Mouse (Mus musculus): ENCODE measurements at regions not wholly inside any gene's neighbourhood (a gene's known extent, or its start where the extent isn't known, plus 50 kb on each side); places are given as distances from the start of the nearest gene placed in this dataset.
"Not testable (repeated sequence)": the region's sequence is repeated elsewhere in the genome, so short reads cannot be mapped to it uniquely, and the experiment has no call there.

DNA sequence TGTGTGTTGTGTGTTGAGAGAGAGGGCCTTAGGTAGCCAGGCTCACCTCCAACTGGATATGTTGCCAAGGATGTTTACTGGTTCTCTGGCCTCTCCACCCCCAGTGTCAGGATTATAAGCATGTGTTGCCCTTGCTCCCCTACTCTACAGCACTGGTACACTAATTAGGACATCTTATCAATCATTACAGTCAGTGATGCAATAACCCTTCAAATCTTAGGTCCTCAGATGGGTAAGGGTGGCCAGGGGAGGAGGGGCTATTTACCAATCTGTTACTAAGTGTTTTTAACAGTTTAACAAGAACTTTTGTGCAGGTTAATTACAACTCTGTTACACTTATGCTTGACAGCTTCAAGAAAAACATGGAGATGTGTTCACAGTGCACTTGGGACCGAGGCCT, 80.1 kb upstream of the Cyp2b13 start:
- no peak for DNase-seq (ENCODE audit: low spot score)
- Histone ChIP-seq H3K36me3 (no peaks in the 10 kb centered on the region), H3K27me3 (ENCODE audit: low read depth, poor library complexity, severe bottlenecking) (no peaks in the 10 kb centered on the region), H3K4me3 (no peak overlapping the region), H3K27ac (replicated peaks) (no peak overlapping the region), H3K9me3 (replicated peaks) (peaks cover 40% of the 10 kb centered on the region), H3K4me1 (no peaks in the 10 kb centered on the region)
- 92% methylated on average over 1 of the region's 1 CpGs for WGBS

DNA sequence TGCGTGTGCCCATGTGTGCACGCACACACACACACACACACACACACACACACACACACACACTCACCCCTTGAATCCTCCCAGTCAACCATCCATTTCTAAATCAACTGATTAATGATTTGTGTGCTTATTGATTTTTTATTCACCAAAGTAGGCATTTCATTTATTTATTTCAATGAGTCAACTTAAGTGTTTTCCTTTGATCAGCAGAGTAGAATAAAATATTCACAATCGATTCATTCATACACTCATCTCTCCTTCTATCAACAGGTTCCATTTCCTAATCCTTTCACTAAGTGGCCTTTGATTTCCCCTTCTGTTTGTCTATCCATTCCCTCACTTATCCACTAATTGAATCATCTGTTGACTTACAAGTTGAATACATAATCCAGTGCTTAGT, 74.3 kb upstream of the Cyp2b13 start:
- Histone ChIP-seq H3K36me3 (no peaks in the 10 kb centered on the region), H3K9me3 (replicated peaks) (peaks cover 35% of the 10 kb centered on the region), H3K4me1 (no peaks in the 10 kb centered on the region), H3K27ac (replicated peaks) (no peak overlapping the region), H3K27me3 (ENCODE audit: low read depth, poor library complexity, severe bottlenecking) (no peaks in the 10 kb centered on the region), H3K4me3 (no peak overlapping the region)
- 86% methylated on average over 3 of the region's 3 CpGs for WGBS
- no peak for DNase-seq (ENCODE audit: low spot score)

DNA sequence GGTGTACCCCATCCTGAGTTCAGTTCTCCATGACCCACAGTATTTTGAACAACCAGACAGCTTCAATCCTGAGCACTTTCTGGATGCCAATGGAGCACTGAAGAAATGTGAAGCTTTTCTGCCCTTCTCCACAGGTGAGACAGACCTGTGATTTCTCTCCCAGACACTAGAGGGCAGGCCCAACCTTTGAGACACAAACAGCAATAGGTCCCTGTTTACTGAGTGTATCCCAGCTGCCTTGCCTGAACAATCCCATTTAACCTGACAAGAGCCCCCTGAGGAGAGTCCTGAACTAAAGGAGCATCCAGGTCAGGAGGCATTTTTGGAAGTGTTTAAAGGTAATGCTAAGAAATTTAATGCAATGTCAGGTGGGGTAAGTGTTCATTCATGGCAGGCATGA, 73.0 kb upstream of the Cyp2b13 start:
- no peaks in the 10 kb centered on the region for H3K27me3 ChIP-seq (ENCODE audit: low read depth, poor library complexity, severe bottlenecking)
- no peaks in the 10 kb centered on the region for H3K36me3 ChIP-seq
- no peak for DNase-seq (ENCODE audit: low spot score)
- no peaks in the 10 kb centered on the region for H3K4me1 ChIP-seq
- no peak overlapping the region for H3K4me3 ChIP-seq
- H3K9me3 ChIP-seq (replicated peaks), result peaks cover 22% of the 10 kb centered on the region
- H3K27ac ChIP-seq (replicated peaks), result no peak overlapping the region

DNA sequence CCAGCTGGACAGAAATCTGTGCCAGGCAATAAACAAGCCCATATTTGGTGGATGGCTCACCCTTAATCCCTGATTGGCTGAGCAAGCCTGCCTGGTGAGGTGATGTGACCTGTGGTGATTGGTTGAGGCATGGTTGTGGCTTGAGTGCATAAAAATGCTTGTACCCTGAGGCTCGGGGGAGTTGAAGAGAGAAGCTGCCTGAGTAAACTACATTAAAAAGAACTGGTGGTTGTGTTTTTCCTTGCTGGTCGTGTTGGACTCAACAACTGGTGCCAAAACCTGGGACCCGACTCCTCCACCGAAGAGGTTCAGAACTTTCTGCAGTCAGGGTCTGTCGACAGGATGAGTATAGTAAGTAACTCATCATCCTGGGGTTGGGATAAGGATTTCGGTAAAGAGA, 55.4 kb upstream of the Cyp2b13 start:
- not testable (repeated sequence) for H3K4me1 ChIP-seq; H3K27ac ChIP-seq (replicated peaks); H3K36me3 ChIP-seq; DNase-seq (ENCODE audit: low spot score); H3K27me3 ChIP-seq (ENCODE audit: low read depth, poor library complexity, severe bottlenecking); H3K4me3 ChIP-seq
- 93% methylated on average over 6 of the region's 6 CpGs for WGBS
- H3K9me3 ChIP-seq (replicated peaks), result peaks cover 64% of the 10 kb centered on the region

DNA sequence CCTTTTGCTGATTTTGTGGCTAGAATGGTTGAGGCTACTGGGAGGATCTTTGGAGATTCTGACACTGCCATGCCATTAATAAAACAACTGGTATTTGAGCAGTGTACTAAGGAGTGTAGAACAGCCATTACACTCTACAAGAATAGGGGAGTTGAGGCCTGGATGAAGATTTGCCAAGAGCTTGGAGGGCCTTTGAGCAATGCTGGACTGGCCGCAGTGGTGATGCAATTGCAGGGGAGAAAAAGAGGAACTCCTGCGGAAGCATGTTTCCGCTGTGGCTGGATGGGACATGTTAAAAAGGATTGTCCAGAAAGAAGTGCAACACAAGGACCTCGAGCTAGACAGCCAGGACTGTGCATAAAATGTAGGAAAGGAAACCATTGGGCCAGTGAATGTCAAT, 53.2 kb upstream of the Cyp2b13 start:
- Histone ChIP-seq H3K27ac (replicated peaks) (no peak overlapping the region), H3K9me3 (replicated peaks) (peaks cover 66% of the 10 kb centered on the region), H3K4me1 (no peaks in the 10 kb centered on the region), H3K4me3 (no peak overlapping the region), H3K36me3 (no peaks in the 10 kb centered on the region), H3K27me3 (ENCODE audit: low read depth, poor library complexity, severe bottlenecking) (no peaks in the 10 kb centered on the region)
- WGBS, result 76% methylated on average over 4 of the region's 4 CpGs
- no peak for DNase-seq (ENCODE audit: low spot score)
